Mouse (Mus musculus): ENCODE data around the gene Sod1. TPM values are rescaled to one million over a fixed set of nuclear protein-coding genes. Genes with fewer than 3 reads are reported as not detected.

The Sod1 gene
- total RNA-seq (2021) = 100 to 1,000 TPM; 426 to 447 TPM
- long read RNA-seq, experiment 1, transcript Sod1-201 (5 exons, 641 nt) = major isoform, 47 of 56 reads
- long read RNA-seq, experiment 1, partial matches to known transcripts = 6 of 56 reads
- long read RNA-seq, experiment 1, other reads (novel, unspliced or antisense) = 2 of 56 reads
- long read RNA-seq, experiment 2, transcript Sod1-201 (5 exons, 641 nt) = major isoform, 48 of 59 reads
- long read RNA-seq, experiment 2, partial matches to known transcripts = 5 of 59 reads
- long read RNA-seq, experiment 2, other reads (novel, unspliced or antisense) = 2 of 59 reads

DNA sequence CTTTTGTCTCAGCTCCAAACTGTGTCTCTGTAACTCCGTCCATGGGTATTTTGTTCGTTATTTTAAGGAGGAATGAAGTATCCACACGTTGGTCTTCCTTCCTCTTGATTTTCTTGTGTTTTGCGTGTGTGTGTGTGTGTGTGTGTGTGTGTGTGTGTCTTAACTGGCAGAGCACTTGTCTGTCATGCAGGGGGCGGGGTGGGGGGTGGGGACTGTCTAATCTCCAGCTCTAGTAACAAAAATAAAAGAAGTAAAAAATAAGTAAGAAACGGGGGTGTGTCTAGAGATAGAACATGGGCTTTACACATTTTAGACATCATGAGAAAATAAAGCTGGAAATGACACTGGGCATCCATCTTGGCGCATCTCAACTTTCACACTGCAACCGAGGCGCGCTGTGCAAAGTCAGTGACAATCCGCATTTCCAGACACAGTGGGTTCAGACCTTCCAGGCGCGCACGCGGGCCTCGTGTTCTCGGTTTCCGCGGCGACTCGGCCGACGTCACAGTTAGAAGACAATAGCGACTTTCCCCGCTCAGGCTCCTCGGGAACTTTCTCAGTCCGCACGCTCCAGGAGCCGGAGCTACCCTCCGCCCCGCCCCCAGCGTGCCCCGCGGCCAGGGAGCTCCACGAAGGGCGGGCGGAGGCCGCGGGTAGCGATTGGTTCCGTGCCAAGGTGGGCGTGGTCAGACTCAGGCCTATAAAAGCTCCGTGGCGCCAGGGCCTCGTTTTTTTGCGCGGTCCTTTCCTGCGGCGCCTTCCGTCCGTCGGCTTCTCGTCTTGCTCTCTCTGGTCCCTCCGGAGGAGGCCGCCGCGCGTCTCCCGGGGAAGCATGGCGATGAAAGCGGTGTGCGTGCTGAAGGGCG is at the start of gene Sod1:
Gene Sod1 (plus strand): TSS at position 729 of the 866 bp plus-strand sequence.
- DNase-seq (ENCODE audit: low spot score in 2 of 2) = peak; percentile 90 to 91

GRCm38 (mm10) chr16:90171416-90171815 is 49.1 kb upstream of the Sod1 start:
- no peak for DNase-seq (ENCODE audit: low spot score in 2 of 2)

DNA sequence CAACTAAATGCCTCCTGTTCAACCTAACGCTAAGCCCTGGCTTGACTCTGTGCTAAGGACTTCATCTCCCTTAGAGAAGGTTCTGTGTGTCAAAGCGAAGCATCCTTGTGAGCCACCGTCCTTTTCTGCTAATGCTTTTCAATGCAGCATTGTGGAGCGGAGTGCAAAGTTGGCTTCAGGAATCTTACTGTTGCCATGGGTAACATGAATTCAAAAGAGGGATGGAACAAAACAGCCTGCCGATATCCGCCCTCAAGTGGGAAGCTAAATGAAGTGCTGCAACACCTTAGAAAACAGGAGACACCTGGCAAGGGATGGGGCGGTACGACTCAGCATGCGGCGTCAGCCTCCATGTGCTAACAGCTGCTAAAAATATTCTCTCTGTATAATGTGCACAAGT is 44.1 kb upstream of the Sod1 start:
- DNase-seq (ENCODE audit: low spot score in 2 of 2) = peak in 1 of 2 experiments; percentile 20

GRCm38 (mm10) chr16:90177425-90177824 is 43.1 kb upstream of the Sod1 start:
- DNase-seq (ENCODE audit: low spot score in 2 of 2) = no peak

- no peak for DNase-seq (ENCODE audit: low spot score in 2 of 2)
These were observed 42.1 kb upstream of the Sod1 start for GRCm38 (mm10) chr16:90178404-90178803.

DNA sequence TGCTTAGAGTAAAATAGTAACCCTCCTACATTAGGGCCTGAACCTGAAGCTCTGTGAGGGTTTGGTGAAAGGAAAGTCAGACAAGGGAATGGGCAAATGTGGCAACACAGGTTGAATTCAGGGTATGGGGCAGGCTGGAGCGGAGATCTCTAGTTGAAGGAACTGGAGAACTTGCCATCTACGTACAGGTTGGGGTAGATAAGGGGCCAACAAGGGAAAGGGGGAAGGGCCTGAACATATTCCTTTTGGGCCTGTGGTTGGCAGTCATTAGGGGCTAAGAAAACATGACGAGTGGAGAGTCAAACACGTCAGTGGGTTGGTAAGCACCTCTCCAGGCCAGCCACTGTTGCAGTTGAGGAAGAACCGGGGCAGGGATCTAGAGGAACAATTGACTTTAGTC is 40.7 kb upstream of the Sod1 start:
- no peak for DNase-seq (ENCODE audit: low spot score in 2 of 2)

- DNase-seq (ENCODE audit: low spot score in 2 of 2) = no peak
These were observed 39.6 kb upstream of the Sod1 start for GRCm38 (mm10) chr16:90180975-90181374.

GRCm38 (mm10) chr16:90181673-90182072 is 38.9 kb upstream of the Sod1 start:
- DNase-seq (ENCODE audit: low spot score in 2 of 2) = no peak

- no peak for DNase-seq (ENCODE audit: low spot score in 2 of 2)
These were observed 36.4 kb upstream of the Sod1 start for GRCm38 (mm10) chr16:90184135-90184534.

DNA sequence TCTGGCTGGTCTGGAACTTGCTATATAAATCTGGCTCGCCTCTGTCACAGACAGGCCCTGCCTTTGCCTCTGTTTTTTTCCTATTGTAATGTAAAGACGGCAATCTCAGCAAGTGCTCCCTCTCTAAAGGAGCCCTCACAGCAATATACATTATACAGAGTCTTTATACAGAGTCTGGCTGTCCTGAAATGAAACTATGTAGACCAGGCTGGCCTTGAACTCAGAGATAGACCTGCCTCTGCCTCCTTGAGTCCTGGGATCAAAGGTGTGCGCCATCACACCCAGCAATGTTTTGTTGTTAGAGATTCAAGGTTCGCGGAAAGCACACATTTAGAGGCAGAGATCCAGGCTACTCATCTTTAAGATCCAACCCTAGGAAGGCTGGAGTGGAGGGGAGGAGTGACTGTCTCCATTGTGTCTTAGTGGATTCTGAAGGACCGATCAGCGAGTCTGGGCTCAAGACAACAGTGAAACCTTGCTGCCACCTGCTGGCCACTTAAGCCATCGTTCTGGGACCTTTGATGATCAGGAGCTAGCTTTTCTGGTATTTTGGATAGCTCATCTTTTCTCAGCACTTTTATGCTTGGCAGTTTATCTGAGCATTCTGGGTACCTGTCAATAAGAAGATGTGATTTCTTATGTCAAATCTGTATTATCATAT is 34.5 kb upstream of the Sod1 start:
- peak; percentile 84 to 88 for DNase-seq (ENCODE audit: low spot score in 2 of 2)

DNA sequence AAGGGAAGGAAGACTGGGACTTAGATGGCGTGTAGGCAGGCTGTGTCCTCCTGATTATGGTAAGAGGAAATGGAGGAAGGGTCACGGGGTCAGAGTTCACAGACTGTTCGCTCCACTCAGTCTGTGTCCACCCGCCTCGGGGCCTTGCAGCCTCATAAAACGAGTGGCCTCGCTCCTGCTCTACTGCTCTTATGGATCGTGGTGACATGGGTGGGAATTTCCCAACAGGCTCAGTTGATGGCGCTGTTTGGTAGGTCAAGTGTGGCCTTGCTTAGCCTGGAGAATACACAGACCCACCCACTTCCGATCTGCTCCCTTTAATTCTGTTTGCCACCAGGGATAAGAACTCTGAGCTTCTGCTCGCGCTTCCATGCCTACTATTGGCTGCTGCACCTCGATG is 33.1 kb upstream of the Sod1 start:
- no peak for DNase-seq (ENCODE audit: low spot score in 2 of 2)

- DNase-seq (ENCODE audit: low spot score in 2 of 2) = no peak
These were observed 29.3 kb upstream of the Sod1 start for GRCm38 (mm10) chr16:90191289-90191688.

DNA sequence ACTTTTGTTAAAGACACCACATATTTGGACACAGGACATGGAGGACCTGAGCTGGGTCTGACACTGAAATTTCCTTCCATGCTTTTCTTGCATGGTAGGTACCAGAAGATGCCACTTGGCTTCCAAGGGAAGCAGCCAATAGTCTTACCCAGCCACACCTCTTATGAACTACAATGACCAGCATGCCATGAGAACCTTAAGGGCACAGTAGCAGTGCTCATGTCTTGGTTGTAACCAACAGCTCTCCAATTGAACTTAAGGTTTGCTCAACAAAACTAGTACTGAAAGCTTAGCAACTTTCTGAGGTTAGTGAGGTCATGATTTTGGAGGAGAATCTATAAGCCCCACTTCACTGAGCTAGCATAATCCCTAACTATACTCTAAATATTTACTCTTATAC is 26.8 kb upstream of the Sod1 start:
- DNase-seq (ENCODE audit: low spot score in 2 of 2) = no peak

GRCm38 (mm10) chr16:90196688-90197240 is 23.8 kb upstream of the Sod1 start:
- DNase-seq (ENCODE audit: low spot score in 2 of 2) = no peak

DNA sequence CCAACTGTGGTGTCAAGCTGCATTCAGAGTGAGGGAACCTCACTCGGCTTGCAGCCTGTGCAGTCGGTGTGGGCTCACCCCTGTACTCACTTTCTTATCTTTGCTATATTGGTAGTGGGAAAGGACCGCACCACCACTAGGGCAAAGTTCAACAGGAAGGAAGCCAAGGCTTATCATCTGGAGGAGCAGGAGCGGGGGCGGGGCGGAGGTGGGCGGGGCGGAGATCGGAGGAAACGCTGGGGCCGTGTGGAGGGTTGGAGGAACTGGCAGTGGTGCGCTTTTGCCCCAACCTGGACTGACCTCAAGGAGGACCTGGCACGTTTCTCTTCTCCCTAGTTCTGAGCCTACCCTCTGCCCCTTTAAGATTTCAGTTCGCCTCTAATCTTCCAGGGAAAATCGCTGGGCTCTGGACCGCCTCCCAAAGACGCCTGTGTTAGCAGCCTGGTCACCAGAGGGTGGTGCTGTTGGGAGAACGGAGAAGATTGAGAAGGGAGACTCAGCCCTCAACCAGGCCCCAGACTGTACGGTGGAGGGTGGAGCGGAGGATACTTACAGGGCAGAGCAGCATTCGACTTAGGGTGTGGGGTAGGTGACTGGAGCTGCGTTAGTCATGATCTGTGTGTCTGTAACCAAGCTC is 23.1 kb upstream of the Sod1 start:
- DNase-seq (ENCODE audit: low spot score in 2 of 2) = peak; percentile 55 to 68

GRCm38 (mm10) chr16:90198626-90199025 is 21.9 kb upstream of the Sod1 start:
- no peak for DNase-seq (ENCODE audit: low spot score in 2 of 2)

DNA sequence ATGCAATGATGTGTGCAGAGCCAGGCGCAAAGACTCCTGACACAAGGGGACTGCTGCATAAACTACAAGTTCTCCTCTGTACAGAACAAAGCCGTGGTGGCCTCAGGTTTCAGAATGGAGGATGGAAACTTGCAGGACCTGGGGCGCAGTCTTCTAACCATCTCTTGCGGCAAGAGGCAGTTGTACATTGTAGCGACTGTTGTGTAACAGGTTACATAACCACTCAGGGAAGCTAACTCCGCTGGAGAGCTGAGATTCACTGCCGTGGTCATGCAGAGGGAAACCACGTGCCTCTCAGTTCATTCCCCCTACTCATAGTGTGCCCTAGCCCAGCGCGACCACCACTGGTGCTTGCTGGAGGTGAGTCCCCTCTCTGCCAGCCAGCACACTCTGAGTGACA is 21.4 kb upstream of the Sod1 start:
- no peak for DNase-seq (ENCODE audit: low spot score in 2 of 2)

GRCm38 (mm10) chr16:90202140-90202539 is 18.4 kb upstream of the Sod1 start:
- DNase-seq (ENCODE audit: low spot score in 2 of 2) = no peak

DNA sequence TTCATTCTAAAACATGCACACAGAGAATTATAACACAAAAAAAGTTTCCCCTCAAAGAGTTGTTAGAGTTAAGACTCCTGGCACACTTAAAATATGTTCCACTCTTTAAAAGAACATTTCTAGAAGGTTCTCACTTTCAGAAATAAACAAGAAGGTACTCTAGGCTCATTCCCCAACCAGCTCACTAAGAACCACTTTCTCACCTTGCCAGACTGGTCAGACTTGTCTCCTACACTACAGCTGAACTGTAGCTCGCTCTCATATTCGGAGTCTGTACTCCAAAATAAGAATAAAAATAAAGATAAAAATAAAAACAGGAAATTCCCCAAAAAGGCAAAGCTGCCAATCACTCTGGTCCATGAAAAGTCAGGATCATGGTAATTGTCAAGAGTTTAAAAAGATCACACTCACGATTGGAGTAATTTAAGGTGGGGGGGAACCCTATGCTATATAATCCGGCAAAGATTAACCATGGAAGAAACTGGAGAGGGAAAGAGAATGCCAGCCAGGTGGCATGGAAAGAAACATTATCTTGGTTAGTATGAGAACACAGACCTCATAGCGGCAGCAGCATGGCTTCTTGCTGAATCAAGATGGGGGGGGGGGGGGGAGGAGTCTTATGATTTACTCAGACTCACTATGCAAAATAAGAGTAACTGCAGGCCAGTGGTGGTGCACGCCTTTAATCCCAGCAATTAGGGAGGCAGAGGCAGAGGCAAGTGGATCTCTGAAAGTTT is 17.2 kb upstream of the Sod1 start:
- no peak for DNase-seq (ENCODE audit: low spot score in 2 of 2)

- no peak for DNase-seq (ENCODE audit: low spot score in 2 of 2)
These were observed 15.7 kb upstream of the Sod1 start for GRCm38 (mm10) chr16:90204868-90205267.
